Mouse (Mus musculus): ENCODE measurements around the gene Cstad. TPM values are rescaled to one million over a fixed set of nuclear protein-coding genes. Genes with fewer than 3 reads are reported as not detected.

Gene Cstad
- polyA plus RNA-seq, 1 experiment = 1.9 TPM

DNA sequence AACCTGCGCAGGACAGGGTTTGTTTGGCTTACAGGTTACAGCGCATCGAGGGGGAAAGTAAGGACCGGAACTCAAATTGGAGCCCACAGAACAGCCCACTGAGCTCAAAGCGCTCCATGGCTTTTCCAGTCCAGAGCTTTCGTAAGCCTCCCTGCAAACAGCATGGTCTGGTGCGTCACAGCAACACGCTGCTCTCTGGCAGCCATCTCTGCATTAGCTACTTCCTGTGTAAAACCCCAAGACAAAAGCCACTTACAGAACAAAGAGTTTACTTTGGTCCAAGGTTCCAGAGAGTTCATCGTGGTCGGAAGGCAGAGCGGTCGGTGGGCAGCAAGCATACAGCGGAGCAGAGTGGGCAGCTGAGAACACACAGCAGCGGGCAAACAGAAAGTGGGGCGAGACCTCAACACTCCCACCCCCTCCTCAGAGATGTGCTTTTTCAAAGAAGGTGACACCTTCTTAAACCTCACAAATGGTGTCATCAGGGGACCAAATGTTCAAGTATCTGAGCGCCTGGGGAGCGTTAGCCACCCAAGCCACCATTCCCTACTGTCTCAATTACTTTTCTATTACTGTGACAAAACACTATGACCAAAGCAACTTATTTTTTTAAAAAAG lies 31.3 kb downstream of the Cstad start:
- TF ChIP-seq CTCF (IDR thresholded peaks at IDR 0.05; ENCODE audit: control insufficient read depth, insufficient read depth, low read length) = no peak
- no peak for TF ChIP-seq POLR2A (IDR thresholded peaks at IDR 0.05; ENCODE audit: borderline replicate concordance, control insufficient read depth, low read depth, low read length)
- no peaks in the 10 kb centered on the region for H3K4me1 ChIP-seq (ENCODE audit: control insufficient read depth, insufficient read depth, low read length)
- H3K4me3 ChIP-seq (replicated peaks; ENCODE audit: control insufficient read depth, low read depth, low read length) = no peak overlapping the region
- 58% methylated on average over 17 of the region's 17 CpGs for WGBS
- H3K27ac ChIP-seq (ENCODE audit: control insufficient read depth, insufficient read depth, low read depth, low read length, poor library complexity) = peak overlapping the region; percentile 21

DNA sequence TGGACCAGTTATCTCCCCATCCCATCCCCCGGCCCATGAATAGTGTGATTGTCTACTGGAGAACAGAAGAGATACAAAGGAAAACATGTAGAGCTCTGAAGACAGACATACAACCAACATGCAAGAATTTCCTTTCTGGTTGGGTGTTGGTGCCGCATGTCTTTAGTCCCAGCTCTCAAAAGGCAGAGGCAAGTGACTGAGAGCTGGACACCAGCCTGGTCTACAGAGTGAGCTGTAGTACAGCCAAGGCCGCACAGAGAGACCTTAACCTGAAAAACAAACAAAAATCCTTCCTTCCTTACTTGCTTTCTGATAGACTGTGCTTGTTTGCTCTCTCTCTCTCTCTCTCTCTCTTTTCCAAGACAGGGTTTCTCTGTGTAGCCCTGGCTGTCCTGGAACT lies 32.5 kb downstream of the Cstad start:
- Histone ChIP-seq H3K27ac (ENCODE audit: control insufficient read depth, insufficient read depth, low read depth, low read length, poor library complexity) (no peak overlapping the region), H3K4me3 (replicated peaks; ENCODE audit: control insufficient read depth, low read depth, low read length) (no peak overlapping the region), H3K4me1 (ENCODE audit: control insufficient read depth, insufficient read depth, low read length) (no peaks in the 10 kb centered on the region)
- TF ChIP-seq POLR2A (IDR thresholded peaks at IDR 0.05; ENCODE audit: borderline replicate concordance, control insufficient read depth, low read depth, low read length) (no peak), CTCF (IDR thresholded peaks at IDR 0.05; ENCODE audit: control insufficient read depth, insufficient read depth, low read length) (no peak)
- 79% methylated on average over 3 of the region's 3 CpGs for WGBS

- Histone ChIP-seq H3K27ac (ENCODE audit: control insufficient read depth, insufficient read depth, low read depth, low read length, poor library complexity) (no peak overlapping the region), H3K4me1 (ENCODE audit: control insufficient read depth, insufficient read depth, low read length) (no peaks in the 10 kb centered on the region), H3K4me3 (replicated peaks; ENCODE audit: control insufficient read depth, low read depth, low read length) (no peak overlapping the region)
- 92% methylated on average over 17 of the region's 17 CpGs for WGBS
- TF ChIP-seq POLR2A (IDR thresholded peaks at IDR 0.05; ENCODE audit: borderline replicate concordance, control insufficient read depth, low read depth, low read length) (no peak), CTCF (IDR thresholded peaks at IDR 0.05; ENCODE audit: control insufficient read depth, insufficient read depth, low read length) (no peak)
These were observed 33.5 kb downstream of the Cstad start for GRCm38 (mm10) chr2:30628374-30628773.

GRCm38 (mm10) chr2:30629038-30629761 lies 34.4 kb downstream of the Cstad start:
- H3K4me3 ChIP-seq (replicated peaks; ENCODE audit: control insufficient read depth, low read depth, low read length) = no peak overlapping the region
- no peak overlapping the region for H3K27ac ChIP-seq (ENCODE audit: control insufficient read depth, insufficient read depth, low read depth, low read length, poor library complexity)
- WGBS = 60% methylated on average over 14 of the region's 14 CpGs
- H3K4me1 ChIP-seq (ENCODE audit: control insufficient read depth, insufficient read depth, low read length) = no peaks in the 10 kb centered on the region
- TF ChIP-seq CTCF (IDR thresholded peaks at IDR 0.05; ENCODE audit: control insufficient read depth, insufficient read depth, low read length) (no peak), POLR2A (IDR thresholded peaks at IDR 0.05; ENCODE audit: borderline replicate concordance, control insufficient read depth, low read depth, low read length) (no peak)

DNA sequence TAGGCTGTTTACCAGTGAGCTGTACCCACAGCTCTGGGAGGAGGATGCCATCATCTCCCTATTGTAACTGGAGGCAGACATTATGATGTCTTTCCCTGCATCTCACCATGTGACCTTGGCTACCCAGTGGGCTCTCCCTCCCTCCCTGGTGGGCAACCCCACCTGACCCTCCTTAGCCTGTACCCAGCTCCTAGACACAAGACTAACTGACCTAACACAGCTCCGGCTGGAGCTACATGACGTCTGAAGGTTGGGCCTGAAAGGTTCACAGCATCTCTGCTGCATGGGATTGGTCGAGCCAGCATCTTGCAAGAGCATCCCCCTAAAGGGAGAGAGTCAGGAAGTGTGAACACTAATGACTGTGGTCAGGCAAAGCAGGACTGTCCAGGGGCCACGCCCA lies 35.0 kb downstream of the Cstad start:
- WGBS = 71% methylated on average over 4 of the region's 4 CpGs
- no peak overlapping the region for H3K27ac ChIP-seq (ENCODE audit: control insufficient read depth, insufficient read depth, low read depth, low read length, poor library complexity)
- H3K4me1 ChIP-seq (ENCODE audit: control insufficient read depth, insufficient read depth, low read length) = no peaks in the 10 kb centered on the region
- TF ChIP-seq CTCF (IDR thresholded peaks at IDR 0.05; ENCODE audit: control insufficient read depth, insufficient read depth, low read length) = no peak
- TF ChIP-seq POLR2A (IDR thresholded peaks at IDR 0.05; ENCODE audit: borderline replicate concordance, control insufficient read depth, low read depth, low read length) = no peak
- H3K4me3 ChIP-seq (replicated peaks; ENCODE audit: control insufficient read depth, low read depth, low read length) = no peak overlapping the region

GRCm38 (mm10) chr2:30636266-30636671 lies 41.4 kb downstream of the Cstad start:
- Histone ChIP-seq H3K4me3 (replicated peaks; ENCODE audit: control insufficient read depth, low read depth, low read length) (no peak overlapping the region), H3K4me1 (ENCODE audit: control insufficient read depth, insufficient read depth, low read length) (no peaks in the 10 kb centered on the region), H3K27ac (ENCODE audit: control insufficient read depth, insufficient read depth, low read depth, low read length, poor library complexity) (no peak overlapping the region)
- WGBS = 22% methylated on average over 5 of the region's 5 CpGs
- no peak for TF ChIP-seq POLR2A (IDR thresholded peaks at IDR 0.05; ENCODE audit: borderline replicate concordance, control insufficient read depth, low read depth, low read length)
- no peak for TF ChIP-seq CTCF (IDR thresholded peaks at IDR 0.05; ENCODE audit: control insufficient read depth, insufficient read depth, low read length)

- WGBS = 85% methylated on average over 6 of the region's 6 CpGs
- no peak overlapping the region for H3K4me3 ChIP-seq (replicated peaks; ENCODE audit: control insufficient read depth, low read depth, low read length)
- H3K4me1 ChIP-seq (ENCODE audit: control insufficient read depth, insufficient read depth, low read length) = no peaks in the 10 kb centered on the region
- TF ChIP-seq POLR2A (IDR thresholded peaks at IDR 0.05; ENCODE audit: borderline replicate concordance, control insufficient read depth, low read depth, low read length) (no peak), CTCF (IDR thresholded peaks at IDR 0.05; ENCODE audit: control insufficient read depth, insufficient read depth, low read length) (no peak)
- no peak overlapping the region for H3K27ac ChIP-seq (ENCODE audit: control insufficient read depth, insufficient read depth, low read depth, low read length, poor library complexity)
These were observed 43.2 kb downstream of the Cstad start for GRCm38 (mm10) chr2:30637991-30638390.

GRCm38 (mm10) chr2:30640021-30640481 lies 45.2 kb downstream of the Cstad start:
- H3K27ac ChIP-seq (ENCODE audit: control insufficient read depth, insufficient read depth, low read depth, low read length, poor library complexity) = no peak overlapping the region
- WGBS = 57% methylated on average over 11 of the region's 11 CpGs
- no peak overlapping the region for H3K4me3 ChIP-seq (replicated peaks; ENCODE audit: control insufficient read depth, low read depth, low read length)
- TF ChIP-seq CTCF (IDR thresholded peaks at IDR 0.05; ENCODE audit: control insufficient read depth, insufficient read depth, low read length) = no peak
- no peaks in the 10 kb centered on the region for H3K4me1 ChIP-seq (ENCODE audit: control insufficient read depth, insufficient read depth, low read length)

All from bone marrow, adult 2 months (tissue).